Mouse (Mus musculus) small intestine, adult 2 months (tissue): ENCODE measurements around the gene Degs1.

Experiments
- CTCF ChIP-seq: fragments of 200-500 bp; IDR thresholded peaks from 2 replicates; pipeline ENCODE4 v1.5.1; 2012; ENCODE audit warnings: low read depth, mild to moderate bottlenecking, control low read depth, inconsistent platforms, low read length, moderate library complexity, mixed read lengths; ENCODE audit not compliant: insufficient replicate concordance, insufficient read length; ENCODE audit errors: extremely low read depth
- POLR2A ChIP-seq: fragments of 200-500 bp; IDR thresholded peaks from 2 replicates; pipeline ENCODE4 v1.6.1; 2012; ENCODE audit warnings: low read depth, mild to moderate bottlenecking, control low read depth, inconsistent platforms, low read length, moderate library complexity

- TF ChIP-seq CTCF (no peak), POLR2A (no peak)
These were observed 56.3 kb downstream of the Degs1 start for GRCm38 (mm10) chr1:182226261-182226660.
